Mouse (Mus musculus): ENCODE results near the gene Pef1. TPM values are rescaled to one million over a fixed set of nuclear protein-coding genes. Genes with fewer than 3 reads are reported as not detected.
A peak's percentile ranks its signal among the peaks of the same experiment; 100 is the strongest.

Gene Pef1
- total RNA-seq, 2 experiments from 2014 or later = 29.3 to 31.7 TPM

DNA sequence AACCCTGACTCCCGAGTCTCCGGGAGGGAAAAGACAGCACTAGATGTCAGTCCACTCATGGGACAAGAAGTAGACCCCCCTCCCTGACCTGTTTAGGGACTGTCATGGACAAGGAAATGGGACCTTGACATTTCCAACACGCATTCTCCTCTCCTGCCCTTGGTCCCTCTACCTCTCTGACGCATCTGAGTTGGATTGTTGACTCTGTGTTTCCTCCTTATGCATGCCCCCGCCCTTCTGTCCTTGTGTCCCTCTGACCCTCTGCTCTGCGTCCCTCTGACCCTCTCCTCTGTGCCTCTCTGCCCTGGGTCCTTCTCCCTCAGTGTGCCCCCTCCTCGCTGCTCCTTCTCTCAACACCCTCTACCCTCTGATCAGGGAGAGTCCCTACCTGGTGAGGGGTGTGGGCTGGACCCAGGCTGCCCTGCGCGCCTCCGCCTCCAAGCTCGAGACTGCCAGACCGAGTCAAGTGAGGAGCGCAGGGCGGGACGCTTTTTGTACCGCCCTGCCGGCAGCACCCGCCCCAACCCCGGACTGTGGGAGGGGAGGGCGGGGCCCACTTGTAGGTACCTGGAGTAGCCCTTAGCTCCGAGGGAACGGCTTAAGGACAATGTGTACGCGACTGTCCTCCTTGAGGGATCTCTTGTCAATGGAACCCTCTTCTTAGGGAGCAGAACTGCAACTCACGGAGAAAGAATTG lies 72.1 kb downstream of the Pef1 start:
- DNase-seq = peak; percentile 38

DNA sequence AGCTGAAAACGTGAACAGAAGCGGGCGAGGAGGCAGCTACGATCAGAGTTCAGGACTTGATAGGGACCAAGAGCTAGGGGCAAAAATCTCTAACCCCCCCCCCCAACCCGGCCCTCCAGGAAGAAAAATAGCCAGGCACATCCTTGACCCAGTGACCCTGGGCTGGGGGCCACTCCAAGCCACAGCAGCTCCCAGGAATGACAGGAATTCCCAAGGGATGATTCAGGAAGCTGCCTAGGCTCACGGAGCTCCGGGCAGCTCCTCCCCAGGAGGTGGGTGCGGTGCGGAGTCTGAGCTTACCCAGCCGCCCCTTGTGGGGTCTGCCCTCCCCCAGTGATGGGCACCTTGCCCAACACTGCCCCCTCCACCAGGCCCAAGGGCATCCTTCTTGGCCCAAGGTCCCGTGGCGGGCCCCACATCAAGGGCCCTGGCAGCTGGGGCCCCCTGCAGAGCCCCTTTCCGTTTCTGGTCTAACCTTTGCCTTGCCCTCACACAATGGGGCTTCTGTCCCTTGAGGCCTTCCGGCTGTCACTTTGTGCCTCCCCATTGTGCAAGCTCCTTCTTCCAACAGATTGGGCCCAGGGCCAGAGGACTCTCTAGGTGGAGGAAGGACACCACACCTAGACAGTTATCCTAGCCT lies 72.8 kb downstream of the Pef1 start, which contains the start of gene Tinagl1:
Tinagl1 (minus strand) TSS at position 51 of the 640 bp plus-strand sequence.
- DNase-seq = no peak

DNA sequence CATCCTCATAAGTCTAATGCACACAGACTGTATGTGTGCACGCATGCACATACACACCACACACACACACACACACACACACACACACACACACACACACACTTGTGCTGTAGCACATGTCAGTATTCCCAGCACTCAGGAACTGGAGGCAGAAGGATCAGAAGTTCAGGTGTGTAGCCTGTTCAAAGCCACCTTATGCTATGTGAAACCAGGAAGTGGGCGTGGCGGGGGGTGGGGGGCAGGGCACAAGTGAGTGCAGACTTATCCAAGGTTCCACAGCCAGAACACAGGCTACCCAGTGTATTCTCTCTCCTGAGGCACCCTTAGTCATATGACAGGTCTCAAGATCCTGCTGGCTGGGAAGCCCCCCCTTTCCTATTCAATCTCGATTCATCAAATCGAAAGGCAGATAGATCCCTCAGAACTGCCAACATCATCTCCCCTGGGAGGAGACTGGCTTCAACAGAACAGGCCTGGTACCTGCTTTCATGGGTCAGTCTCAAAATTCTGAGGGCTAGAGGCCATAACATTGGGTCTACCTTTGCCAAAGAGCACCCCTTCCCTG lies 73.9 kb downstream of the Pef1 start:
- no peak for DNase-seq

- DNase-seq = no peak
Observed at GRCm38 (mm10) chr4:130177087-130177486, 74.7 kb downstream of the Pef1 start.

- no peak for DNase-seq
Observed at GRCm38 (mm10) chr4:130177536-130177935, 75.2 kb downstream of the Pef1 start.

Other genes with a start within 250 kb of the Pef1 start
- gene Spocd1, start 173.3 kb upstream of the Pef1 start, total RNA-seq (2021) = not detected
- 1 to 10 TPM; 2.5 to 2.6 TPM for gene Adgrb2, start 117.7 kb upstream of the Pef1 start, total RNA-seq (2021)
- gene Col16a1, start 54.7 kb upstream of the Pef1 start, total RNA-seq (2021) = 10 to 100 TPM; 61.7 to 92.4 TPM
- not detected for gene Hcrtr1, start 36.8 kb downstream of the Pef1 start, total RNA-seq (2021)
- gene Tinagl1, start 72.6 kb downstream of the Pef1 start, total RNA-seq (2021) = 10 to 100 TPM; 27.7 to 33.1 TPM
- not detected for gene Gm853, start 119.8 kb downstream of the Pef1 start, total RNA-seq (2021)
- 10 to 100 TPM; 47.8 to 51.5 TPM for gene Serinc2, start 176.6 kb downstream of the Pef1 start, total RNA-seq (2021)
- 100 to 1,000 TPM; 465 to 601 TPM for gene Fabp3, start 206.0 kb downstream of the Pef1 start, total RNA-seq (2021)
- not detected for gene Gm10570, start 206.1 kb downstream of the Pef1 start, total RNA-seq (2021)